Mouse (Mus musculus) embryonic fibroblast, embryonic 13.5 days (primary cell): ENCODE measurements around the gene Rnf151. TPM values are rescaled to one million over a fixed set of nuclear protein-coding genes. Genes with fewer than 3 reads are reported as not detected.
"Not testable (repeated sequence)": the region's sequence is repeated elsewhere in the genome, so short reads cannot be mapped to it uniquely, and the experiment has no call there.

Experiments
- H3K27ac ChIP-seq: 2 replicates; pipeline ENCODE4 v1.5.1; 2012; ENCODE audit warnings: low read length, control low read depth, inconsistent platforms; ENCODE audit not compliant: insufficient read depth
- H3K4me1 ChIP-seq: 2 replicates; pipeline ENCODE4 v1.6.1; 2011; ENCODE audit warnings: low read length; ENCODE audit not compliant: control insufficient read depth, insufficient read depth
- H3K4me3 ChIP-seq: 2 replicates; pipeline ENCODE4 v1.5.1; 2011; ENCODE audit warnings: mild to moderate bottlenecking, control low read depth, low read length; ENCODE audit not compliant: insufficient read depth
- CTCF ChIP-seq: IDR thresholded peaks from 2 replicates; pipeline ENCODE4 v1.5.1; 2011; ENCODE audit warnings: mild to moderate bottlenecking, control low read depth, low read length, moderate library complexity, borderline replicate concordance; ENCODE audit not compliant: insufficient read depth
- POLR2A ChIP-seq: IDR thresholded peaks from 2 replicates; pipeline ENCODE4 v1.6.1; 2011; ENCODE audit warnings: low read depth, mild to moderate bottlenecking, control low read depth, low read length, moderate library complexity
- polyA plus RNA-seq: library from polyadenylated mRNA; stranded (reverse); fragments of >200 nt; gene quantifications from 2 replicates; pipeline ENCODE4 v1.2.4, GENCODE M21; 2011; ENCODE audit warnings: low read depth; ENCODE audit not compliant: missing spikeins, insufficient read length

Rnf151 gene
- polyA plus RNA-seq, 1 experiment: 0.58 TPM

DNA sequence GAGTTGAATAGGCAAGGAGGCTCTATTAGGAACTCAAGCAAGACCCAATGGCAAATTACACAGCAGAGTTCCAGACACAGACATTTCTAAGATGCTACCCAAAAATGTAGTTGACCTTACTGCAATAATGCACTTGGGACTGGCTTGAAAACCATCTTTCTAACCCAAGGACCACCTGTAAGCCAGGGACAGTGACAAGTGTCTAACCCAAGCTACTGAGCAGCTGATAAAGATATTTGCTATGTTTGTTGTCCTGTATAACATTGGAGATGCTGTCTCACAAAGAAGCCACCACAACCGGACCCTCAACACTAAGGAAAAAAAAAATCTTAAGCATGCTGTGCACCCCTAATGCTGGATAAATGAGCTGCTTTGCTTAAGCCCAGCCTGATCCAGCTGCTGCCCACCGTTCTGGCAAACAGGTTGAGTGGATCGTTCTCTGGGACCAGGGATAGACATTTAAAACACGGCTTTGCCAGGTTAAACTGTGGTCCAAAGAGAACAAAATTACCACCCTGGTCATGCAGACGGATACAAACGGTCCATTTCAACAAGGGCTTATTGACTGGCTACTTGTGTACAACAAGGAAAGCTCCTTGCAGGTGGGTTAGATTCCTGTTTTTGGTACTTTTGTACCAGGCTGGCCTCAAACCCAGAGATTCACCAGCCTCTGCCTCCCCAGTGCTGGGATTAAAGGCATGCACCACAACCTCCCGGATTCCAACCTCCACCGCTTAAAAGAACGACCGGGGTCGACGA, 5.4 kb upstream of the Rnf151 start:
- Histone ChIP-seq H3K4me1 (no peaks in the 10 kb centered on the region), H3K27ac (no peak overlapping the region), H3K4me3 (peak overlapping the region; percentile 81)
- TF ChIP-seq CTCF (no peak), POLR2A (peak; percentile 60)

DNA sequence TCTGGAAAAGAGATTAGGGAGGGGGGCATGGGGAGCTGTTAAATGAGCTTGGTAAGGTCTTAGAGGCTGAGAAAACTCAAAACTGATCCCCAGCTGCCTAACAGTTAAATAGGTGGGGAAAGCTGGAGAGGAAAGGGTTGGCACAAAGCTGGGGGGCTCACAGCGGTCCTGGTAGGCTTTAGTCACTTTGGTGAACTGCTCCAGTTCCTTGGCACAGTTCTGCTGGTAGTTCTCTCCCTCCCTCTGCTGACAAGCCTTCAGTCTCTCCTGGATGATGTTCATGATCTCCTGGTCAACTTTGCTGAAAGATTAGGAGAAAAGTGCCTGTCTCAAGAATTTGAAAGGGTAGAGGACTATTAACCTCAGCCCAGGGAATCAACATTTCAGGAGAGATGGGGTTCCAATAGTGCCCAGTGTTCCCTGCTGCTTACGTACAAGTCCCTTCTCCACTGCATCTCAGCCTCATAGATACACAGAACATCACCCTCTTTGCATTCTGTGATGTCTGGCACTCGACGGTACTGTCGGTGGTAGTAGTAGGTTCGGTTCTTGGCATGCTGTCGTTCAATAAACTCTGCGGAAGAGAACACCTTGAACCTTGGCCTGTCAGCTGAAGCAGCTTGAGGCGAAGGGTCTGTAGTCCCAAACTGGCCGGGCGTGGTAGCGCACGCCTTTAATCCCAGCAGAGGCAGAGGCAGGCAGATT, 4.5 kb upstream of the Rnf151 start:
- Histone ChIP-seq H3K27ac (no peak overlapping the region), H3K4me1 (no peaks in the 10 kb centered on the region), H3K4me3 (peak overlapping the region; percentile 81)
- TF ChIP-seq CTCF (no peak), POLR2A (peak; percentile 72)

DNA sequence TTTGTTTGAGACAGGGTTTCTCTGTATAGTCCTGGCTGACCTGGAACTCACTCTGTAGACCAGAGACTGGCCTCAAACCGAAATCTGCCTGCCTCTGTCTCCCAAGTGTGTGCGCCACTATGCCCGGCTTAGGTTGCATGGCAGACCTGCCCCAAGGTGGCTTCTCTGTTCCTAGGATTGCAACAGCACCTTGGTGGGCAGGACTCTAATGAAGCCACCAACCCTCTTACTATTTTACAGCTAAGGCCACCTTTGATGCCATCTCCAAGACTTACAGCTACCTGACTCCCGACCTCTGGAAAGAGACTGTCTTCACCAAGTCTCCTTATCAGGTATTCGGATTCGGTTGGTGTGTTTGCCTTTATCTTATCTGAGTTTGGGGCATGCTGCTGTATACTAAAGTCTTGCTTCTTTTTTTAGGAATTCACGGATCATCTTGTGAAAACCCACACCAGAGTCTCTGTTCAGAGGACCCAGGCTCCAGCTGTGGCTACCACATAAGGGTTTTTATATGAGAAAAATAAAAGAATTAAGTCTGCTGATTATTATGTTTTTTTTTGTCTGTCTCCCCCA, 3.6 kb upstream of the Rnf151 start:
- H3K4me1 ChIP-seq, H3K27ac ChIP-seq: not testable (repeated sequence)
- peak overlapping the region; percentile 81 for H3K4me3 ChIP-seq

DNA sequence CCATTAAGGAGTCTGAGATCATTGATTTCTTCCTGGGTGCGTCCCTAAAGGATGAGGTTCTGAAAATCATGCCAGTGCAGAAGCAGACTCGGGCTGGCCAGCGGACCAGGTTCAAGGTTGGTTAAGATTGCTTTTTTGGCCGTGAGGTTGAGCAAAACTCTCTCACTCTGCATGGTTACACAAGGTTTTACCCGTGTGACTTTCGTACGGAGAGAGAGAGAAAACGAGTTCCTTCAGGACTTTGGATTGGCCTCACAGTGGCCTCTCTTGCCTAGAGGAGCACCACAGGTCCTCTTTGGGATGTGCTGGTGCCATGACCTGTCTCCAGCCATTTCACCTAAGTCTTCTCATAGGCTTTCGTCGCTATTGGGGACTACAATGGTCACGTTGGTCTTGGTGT, 2.8 kb upstream of the Rnf151 start:
- H3K4me1 ChIP-seq: not testable (repeated sequence)
- Histone ChIP-seq H3K27ac (peak overlapping the region; percentile 3; the same call in 1 of the 2 replicates), H3K4me3 (peak overlapping the region; percentile 81)
- peak; percentile 29; the same call in 1 of the 2 replicates for TF ChIP-seq POLR2A

DNA sequence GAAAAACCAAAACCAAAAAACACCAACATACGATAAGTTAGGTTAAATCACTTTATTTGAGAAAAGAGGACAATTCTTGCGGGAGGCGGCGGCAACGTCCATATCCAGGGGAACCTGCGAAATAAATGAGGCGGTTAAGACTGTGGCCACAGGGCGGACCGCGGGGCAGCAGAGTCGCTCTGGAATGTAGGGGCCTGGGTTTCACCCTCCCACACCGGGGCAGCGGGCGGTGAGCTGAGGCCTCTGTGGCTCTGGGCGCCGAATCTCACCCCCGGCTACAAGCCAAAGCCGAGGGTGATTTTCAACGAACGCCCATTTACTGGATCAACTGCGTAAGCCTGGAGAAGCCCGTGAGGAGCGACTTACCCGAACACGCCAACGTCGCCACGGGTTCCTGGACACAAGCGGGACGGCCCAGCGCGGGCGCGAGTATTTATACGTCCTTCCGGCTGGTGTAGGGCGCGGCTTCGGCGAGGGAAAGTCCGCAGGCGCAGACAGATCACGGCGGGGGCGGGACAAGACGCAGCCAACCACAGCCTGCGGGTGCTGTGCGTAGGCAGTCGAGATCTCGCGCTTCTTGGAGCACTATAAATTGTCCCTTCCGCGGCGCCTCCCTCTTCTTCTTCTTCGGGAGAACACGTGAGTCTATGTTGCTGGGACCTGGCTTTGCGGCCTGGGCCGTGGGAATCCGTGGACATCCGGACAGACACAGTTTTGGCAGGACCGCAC, 1.8 kb upstream of the Rnf151 start:
- no peak for TF ChIP-seq CTCF
- TF ChIP-seq POLR2A: peak; percentile 98
- H3K4me1 ChIP-seq: no peaks in the 10 kb centered on the region
- peak overlapping the region; percentile 60 for H3K27ac ChIP-seq
- peak overlapping the region; percentile 81 for H3K4me3 ChIP-seq

DNA sequence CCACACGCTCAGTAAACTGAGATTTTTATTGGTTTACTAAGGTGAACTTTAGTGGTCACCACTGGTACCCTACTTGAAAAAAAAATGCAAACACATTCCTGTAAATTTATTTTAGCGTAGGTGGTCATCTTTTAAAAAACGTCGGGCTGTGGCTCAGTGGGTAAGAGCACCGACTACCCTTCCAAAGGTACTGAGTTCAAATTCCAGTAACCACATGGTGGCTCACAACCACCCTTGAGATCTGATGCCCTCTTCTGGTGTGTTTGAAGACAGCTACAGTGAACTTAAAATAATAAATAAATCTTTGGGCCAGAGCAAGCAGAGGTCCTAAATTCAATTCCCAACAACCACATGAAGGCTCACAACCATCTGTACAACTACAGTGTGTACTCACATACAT, 1.1 kb upstream of the Rnf151 start:
- not testable (repeated sequence) for H3K4me1 ChIP-seq, H3K27ac ChIP-seq
- H3K4me3 ChIP-seq: peak overlapping the region; percentile 62

DNA sequence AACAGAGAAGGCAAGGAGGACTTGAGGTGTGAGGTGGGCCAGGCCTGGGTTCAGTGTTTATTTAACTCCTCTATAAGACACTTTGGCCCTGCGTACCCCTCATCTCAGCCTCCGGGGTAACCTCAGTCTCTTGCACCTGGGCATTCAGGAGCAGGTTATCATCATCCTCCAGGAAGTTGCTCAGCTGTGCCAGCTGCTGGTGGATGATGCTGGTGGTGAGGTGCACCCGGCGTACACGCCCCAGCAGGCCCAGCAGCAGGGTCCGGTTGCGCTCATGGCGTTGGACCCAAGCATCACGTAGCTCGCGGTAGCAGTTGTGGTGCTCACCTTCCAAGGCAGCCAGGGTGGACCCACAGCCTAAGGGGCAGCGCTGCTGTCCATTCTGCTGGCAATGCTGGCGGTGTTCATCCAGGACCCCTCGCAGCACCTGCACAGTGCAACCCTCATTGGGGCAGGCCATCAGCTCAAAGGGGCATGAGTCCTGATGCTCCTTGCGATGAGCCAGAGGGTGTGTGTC, 1.6 kb downstream of the Rnf151 start:
- Histone ChIP-seq H3K27ac (no peak overlapping the region), H3K4me1 (no peaks in the 10 kb centered on the region)
- TF ChIP-seq CTCF (no peak), POLR2A (no peak)

DNA sequence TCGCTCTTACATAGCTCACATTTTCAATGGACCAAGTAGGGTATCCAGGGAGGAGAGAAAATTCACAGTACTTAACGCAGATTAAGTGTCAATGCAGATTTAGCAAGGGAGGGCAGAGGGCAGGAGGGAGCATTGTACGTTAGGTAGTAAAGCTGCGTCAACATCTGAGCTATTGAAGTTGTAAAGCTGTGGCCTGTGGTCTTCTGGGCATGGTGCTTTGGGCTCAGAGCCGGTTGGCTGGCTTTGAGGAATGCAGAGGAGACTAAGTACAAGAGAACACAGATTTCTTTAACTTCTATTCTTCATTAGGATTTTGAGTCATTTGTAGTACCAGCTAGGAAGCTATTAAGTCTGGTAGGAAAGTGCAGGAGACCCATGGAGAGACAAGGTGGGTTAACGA, 2.3 kb downstream of the Rnf151 start:
- no peak overlapping the region for H3K4me3 ChIP-seq
- no peaks in the 10 kb centered on the region for H3K4me1 ChIP-seq
- no peak for TF ChIP-seq POLR2A
- TF ChIP-seq CTCF: no peak
- H3K27ac ChIP-seq: no peak overlapping the region

More for the DNA sequence above, 1.6 kb downstream of the Rnf151 start:
- H3K4me3 ChIP-seq: no peak overlapping the region

DNA sequence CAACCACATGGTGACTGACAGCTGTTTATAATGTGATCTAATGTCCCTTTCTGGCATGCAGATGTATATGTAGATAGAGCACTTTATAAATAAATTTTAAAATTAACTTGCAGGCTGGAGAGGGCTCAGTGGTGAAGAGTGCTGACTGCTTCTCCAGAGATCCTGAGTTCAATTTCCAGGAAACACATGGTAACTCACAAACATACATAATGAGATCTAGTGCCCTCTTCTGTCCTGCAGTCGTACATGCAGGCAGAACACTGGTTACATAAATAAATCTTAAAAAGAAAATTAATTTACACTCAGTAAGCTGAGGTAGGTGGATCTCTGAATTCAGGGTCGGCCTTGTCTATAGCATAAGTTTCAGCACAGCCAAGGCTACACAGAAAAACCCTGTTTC, 9.2 kb downstream of the Rnf151 start:
- no peak overlapping the region for H3K4me3 ChIP-seq
- no peak overlapping the region for H3K27ac ChIP-seq
- H3K4me1 ChIP-seq: no peaks in the 10 kb centered on the region; the same call in 1 of the 2 replicates
- TF ChIP-seq CTCF (no peak), POLR2A (no peak)
